Mouse (Mus musculus) ES-E14 (cell line): ENCODE data around the gene a. TPM values are rescaled to one million over a fixed set of nuclear protein-coding genes. Genes with fewer than 3 reads are reported as not detected.
"Not testable (repeated sequence)": the region's sequence is repeated elsewhere in the genome, so short reads cannot be mapped to it uniquely, and the experiment has no call there.

Experiments
- DNase-seq: peaks from one replicate; pipeline ENCODE4 v3.0.0-alpha.2; 2013; ENCODE audit warnings: low read depth, low spot score
- H3K27ac ChIP-seq: 2 replicates; pipeline ENCODE4 v1.5.1; 2012; ENCODE audit warnings: low read depth, mild to moderate bottlenecking, low read length, moderate library complexity, mixed read lengths; ENCODE audit not compliant: poor library complexity, insufficient read depth, severe bottlenecking
- H3K36me3 ChIP-seq: 2 replicates; pipeline ENCODE4 v1.6.1; 2012; ENCODE audit warnings: mild to moderate bottlenecking, low read length, moderate library complexity, mixed read lengths; ENCODE audit not compliant: control insufficient read depth, poor library complexity, insufficient read depth, severe bottlenecking
- H3K4me1 ChIP-seq, 2 experiments: fragments of 150-350 bp in 1 of 2; sonication (generic) in 1 of 2; 2 replicates each; pipeline ENCODE4 v1.6.1; 2012; ENCODE audit warnings: low read length in 2 of 2, mild to moderate bottlenecking in 1 of 2, mixed read lengths in 1 of 2; ENCODE audit not compliant: control insufficient read depth in 2 of 2, insufficient read depth in 2 of 2, poor library complexity in 1 of 2
- H3K4me3 ChIP-seq, 2 experiments: fragments of 150-350 bp in 1 of 2; sonication (generic) in 1 of 2; 2 replicates each; pipeline ENCODE4 v1.5.1; 2012; ENCODE audit warnings: low read length in 2 of 2, low read depth in 1 of 2, mild to moderate bottlenecking in 1 of 2, mixed read lengths in 1 of 2; ENCODE audit not compliant: insufficient read depth in 1 of 2, poor library complexity in 1 of 2, severe bottlenecking in 1 of 2
- H3K9ac ChIP-seq: 2 replicates; pipeline ENCODE4 v1.6.1; 2012; ENCODE audit warnings: low read depth, mild to moderate bottlenecking, low read length, mixed read lengths; ENCODE audit not compliant: poor library complexity, insufficient read depth, severe bottlenecking
- H3K9me3 ChIP-seq: fragments of 150-350 bp; sonication (generic); 2 replicates; pipeline ENCODE4 v1.6.1; 2012; ENCODE audit warnings: low read depth, mild to moderate bottlenecking, low read length; ENCODE audit not compliant: control insufficient read depth, insufficient read depth
- CHD2 ChIP-seq: IDR thresholded peaks from 2 replicates; pipeline ENCODE4 v1.6.1; 2014; ENCODE audit warnings: mild to moderate bottlenecking, low read depth, low read length, inconsistent platforms
- HCFC1 ChIP-seq: IDR thresholded peaks from 2 replicates; pipeline ENCODE4 v1.6.1; 2012; ENCODE audit warnings: low read length, inconsistent platforms, borderline replicate concordance; ENCODE audit not compliant: insufficient read depth
- MAFK ChIP-seq: IDR thresholded peaks from 2 replicates; pipeline ENCODE4 v1.6.1; 2014; ENCODE audit warnings: mild to moderate bottlenecking, low read depth, low read length, inconsistent platforms; ENCODE audit not compliant: insufficient read depth
- ZC3H11A ChIP-seq: IDR thresholded peaks from 2 replicates; pipeline ENCODE4 v1.6.1; 2012; ENCODE audit warnings: low read depth, mild to moderate bottlenecking, inconsistent platforms, low read length, borderline replicate concordance
- ZNF384 ChIP-seq: IDR thresholded peaks from 2 replicates; pipeline ENCODE4 v1.6.1; 2012; ENCODE audit warnings: low read depth, low read length, inconsistent platforms
- in situ Hi-C, 2 experiments: fragments of 600-800 bp; cut with MboI; formaldehyde crosslinking; loops; one replicate each; pipeline ENCODE4 v1.15.1; 2025; ENCODE audit warnings: low sequenced_read_pairs in 2 of 2, inconsistent platforms in 1 of 2; ENCODE audit not compliant: unreplicated experiment in 2 of 2
- total RNA-seq: library from RNA; depleted of rRNA; stranded (reverse); fragments of 300-350 nt; gene quantifications from 2 replicates; pipeline ENCODE4 v1.2.3, GENCODE M21; 2012

Gene a
- total RNA-seq, 1 experiment = 0.49 TPM

DNA sequence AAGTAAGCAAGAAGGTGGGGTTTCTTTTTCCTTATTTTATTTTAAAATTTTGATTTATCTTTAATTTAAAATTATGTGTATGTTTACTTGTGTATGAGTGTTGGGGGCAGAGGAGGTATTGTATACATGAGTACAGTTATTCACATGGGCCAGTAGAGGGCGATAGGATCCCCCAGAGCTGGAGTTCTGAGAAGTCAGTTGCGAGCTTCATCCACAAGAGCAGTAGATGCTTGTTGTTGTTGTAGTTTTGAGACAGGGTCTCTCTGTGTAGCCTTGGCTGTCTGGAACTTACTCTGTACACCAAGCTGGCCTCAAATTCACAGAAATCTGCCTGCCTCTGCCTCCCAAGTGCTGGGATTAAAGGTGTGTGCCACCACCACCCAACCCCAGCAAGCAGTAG, 125.3 kb downstream of the a start:
- no peak overlapping the region for H3K9ac ChIP-seq
- no peak for DNase-seq
- no peak overlapping the region for H3K27ac ChIP-seq
- no peaks in the 10 kb centered on the region for H3K9me3 ChIP-seq
- no peaks in the 10 kb centered on the region for H3K4me1 ChIP-seq
- no peak overlapping the region for H3K4me3 ChIP-seq
- no peaks in the 10 kb centered on the region for H3K36me3 ChIP-seq
- in situ Hi-C loops = loop anchor here in 1 of 2 experiments (5.0 kb wide), 1 partner anchor 56 kb away; no protein-coding TSS in a partner anchor
- TF ChIP-seq MAFK (no peak), ZNF384 (no peak), CHD2 (no peak), ZC3H11A (no peak), HCFC1 (no peak)

DNA sequence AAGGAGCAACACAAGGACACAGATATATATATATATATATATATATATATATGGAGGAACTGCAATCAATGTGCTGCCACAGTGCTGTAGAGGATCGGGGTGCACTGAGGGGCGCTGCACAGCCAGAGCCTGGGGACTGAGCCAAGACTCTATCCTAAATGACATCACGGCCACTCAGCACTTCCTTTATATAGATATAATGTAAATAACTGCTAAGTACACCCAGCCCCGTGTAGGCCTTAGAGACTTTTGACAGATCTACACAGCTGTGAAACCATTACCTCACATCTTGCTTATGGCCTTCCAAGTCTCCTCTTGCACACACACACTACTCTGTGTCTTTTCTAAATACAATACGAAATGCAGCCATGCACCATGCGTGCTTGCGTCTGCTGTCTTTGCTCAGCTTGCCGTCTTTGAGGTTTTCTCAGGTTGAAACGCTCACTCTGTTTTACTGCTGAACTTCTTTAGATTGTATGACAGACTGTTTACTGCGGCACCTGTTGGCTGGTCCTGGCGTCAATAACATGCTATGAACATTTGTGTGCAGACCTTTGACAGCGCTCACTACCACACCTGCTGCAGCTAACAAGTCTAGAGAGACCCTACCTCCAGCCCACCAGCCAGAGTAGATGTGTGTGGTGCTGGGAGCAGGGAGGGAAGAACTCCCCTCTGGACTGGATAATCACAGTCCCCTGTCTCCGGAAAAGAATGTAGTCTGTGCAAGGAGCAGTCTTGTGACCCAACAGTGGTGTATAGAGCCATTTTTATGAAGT, 126.9 kb downstream of the a start:
- Histone ChIP-seq H3K9ac (no peak overlapping the region), H3K27ac (no peak overlapping the region), H3K4me1 (no peaks in the 10 kb centered on the region), H3K4me3 (no peak overlapping the region), H3K9me3 (no peaks in the 10 kb centered on the region), H3K36me3 (no peaks in the 10 kb centered on the region)
- no peak for DNase-seq
- in situ Hi-C loops = loop anchor here in 1 of 2 experiments (5.0 kb wide), 1 partner anchor 54 kb away; no protein-coding TSS in a partner anchor
- TF ChIP-seq HCFC1 (no peak), ZNF384 (no peak), ZC3H11A (no peak), MAFK (no peak), CHD2 (no peak)

DNA sequence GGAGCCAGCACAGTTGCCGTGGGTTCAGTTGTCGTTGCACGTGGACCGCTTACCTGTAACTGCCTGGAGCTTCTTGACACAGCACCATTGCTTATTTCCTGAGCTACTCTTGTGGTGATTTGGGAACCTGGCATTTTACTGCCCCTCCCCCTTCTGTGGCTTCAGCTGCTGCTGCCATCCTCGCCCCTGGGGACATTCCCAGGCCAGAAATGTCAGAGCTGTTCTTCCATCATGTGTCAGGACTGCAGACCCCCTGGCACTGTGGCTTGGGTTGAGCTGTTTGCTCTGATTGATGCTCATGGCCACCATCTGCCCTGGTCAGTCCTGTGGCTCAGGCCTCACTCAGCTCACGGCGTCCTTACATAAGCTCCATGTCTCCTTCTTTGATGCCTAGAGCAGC, 129.7 kb downstream of the a start:
- TF ChIP-seq CHD2 (no peak), MAFK (no peak), HCFC1 (no peak), ZNF384 (no peak), ZC3H11A (no peak)
- Histone ChIP-seq H3K4me1 (no peaks in the 10 kb centered on the region), H3K9ac (no peak overlapping the region), H3K4me3 (no peak overlapping the region), H3K9me3 (no peaks in the 10 kb centered on the region), H3K36me3 (no peaks in the 10 kb centered on the region), H3K27ac (no peak overlapping the region)
- in situ Hi-C loops = loop anchor here in 1 of 2 experiments (5.0 kb wide), 1 partner anchor 51 kb away; no protein-coding TSS in a partner anchor
- no peak for DNase-seq

DNA sequence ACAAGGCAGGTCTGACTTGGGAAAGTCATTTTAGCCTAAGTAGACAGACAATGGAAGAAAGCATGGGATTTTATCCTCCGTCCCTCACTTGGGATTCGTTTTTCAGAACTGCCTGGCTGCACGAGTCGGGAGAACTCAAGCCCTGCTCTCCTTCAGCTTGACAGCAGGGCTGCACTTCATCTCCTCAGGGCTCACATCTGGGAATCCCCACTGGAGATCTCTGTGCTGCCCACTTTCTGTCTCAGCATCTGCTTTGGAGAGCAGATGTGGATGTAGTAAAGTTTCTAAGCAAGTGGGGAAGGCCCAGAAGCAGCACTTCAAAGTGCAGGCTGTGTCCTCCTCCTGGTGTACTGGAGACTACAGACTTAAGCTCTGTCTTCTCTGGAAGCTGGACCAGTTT, 130.9 kb downstream of the a start:
- not testable (repeated sequence) for H3K9me3 ChIP-seq, H3K27ac ChIP-seq, H3K4me3 ChIP-seq, H3K36me3 ChIP-seq, DNase-seq, H3K9ac ChIP-seq, H3K4me1 ChIP-seq
- in situ Hi-C loops = loop anchor here in 1 of 2 experiments (5.0 kb wide), 1 partner anchor 50 kb away; no protein-coding TSS in a partner anchor
